Mouse (Mus musculus): ENCODE measurements around the gene Grin1.
"Not testable (repeated sequence)": the region's sequence is repeated elsewhere in the genome, so short reads cannot be mapped to it uniquely, and the experiment has no call there.

Gene Grin1

DNA sequence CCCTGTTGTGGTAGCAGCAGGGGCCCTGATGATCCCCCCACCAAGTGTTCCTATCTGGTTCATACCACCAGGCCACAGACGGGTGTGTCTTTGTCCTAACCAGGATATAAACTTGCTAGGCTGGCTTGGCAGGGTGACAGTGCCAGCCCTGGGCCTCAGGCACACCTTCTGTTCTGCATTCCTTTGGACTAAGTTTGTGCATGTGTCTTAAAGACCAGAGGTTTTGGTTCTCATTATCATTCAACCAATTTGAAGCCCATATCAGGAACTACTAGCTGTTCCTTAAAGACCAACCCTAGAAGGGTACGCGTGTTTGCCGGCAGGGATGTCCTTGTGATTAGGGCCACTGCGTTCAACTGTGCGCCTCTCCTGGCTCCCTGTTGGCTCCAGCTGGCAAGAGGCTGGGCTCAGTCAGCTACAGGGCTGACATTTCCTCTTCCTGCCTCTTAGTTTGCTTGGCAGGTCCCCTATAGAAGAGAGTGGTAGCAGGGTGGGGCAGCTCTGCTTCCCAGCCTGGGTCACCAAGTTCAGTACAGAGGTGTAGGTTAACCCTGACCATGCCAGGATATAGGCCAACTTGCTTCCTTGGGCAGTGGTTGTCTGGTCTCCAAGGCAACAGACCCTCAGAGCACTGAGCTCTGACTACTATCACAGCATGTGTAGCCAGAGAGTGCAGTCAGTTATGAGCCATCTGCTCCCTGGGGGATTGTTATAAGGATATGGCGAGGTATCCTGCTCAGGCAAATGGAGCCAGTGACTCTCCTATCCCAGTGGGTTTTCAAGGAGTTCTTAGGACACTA is 31.9 kb downstream of the Grin1 start:
- DNase-seq (ENCODE audit: low read depth, low spot score): no peak

DNA sequence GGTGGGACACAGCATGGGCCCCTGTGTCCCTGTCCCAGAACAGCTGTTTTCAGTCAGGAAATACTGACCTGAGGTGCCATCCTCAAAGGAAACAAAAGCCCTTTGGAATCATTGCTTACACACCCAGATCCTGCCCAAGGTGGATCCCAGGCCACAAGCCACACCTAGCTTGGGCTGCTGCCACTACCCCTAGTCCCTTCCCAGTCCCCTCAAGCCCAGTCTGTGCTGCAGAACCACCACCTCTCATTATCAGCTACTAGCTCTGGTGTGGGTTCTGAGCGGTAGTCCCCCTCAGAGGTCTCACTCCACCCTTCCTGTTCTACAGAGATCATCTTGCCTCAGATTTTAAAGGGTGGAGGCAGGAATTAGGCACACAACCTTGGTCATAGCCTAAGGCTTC is 32.7 kb downstream of the Grin1 start:
- DNase-seq (ENCODE audit: low read depth, low spot score): no peak

DNA sequence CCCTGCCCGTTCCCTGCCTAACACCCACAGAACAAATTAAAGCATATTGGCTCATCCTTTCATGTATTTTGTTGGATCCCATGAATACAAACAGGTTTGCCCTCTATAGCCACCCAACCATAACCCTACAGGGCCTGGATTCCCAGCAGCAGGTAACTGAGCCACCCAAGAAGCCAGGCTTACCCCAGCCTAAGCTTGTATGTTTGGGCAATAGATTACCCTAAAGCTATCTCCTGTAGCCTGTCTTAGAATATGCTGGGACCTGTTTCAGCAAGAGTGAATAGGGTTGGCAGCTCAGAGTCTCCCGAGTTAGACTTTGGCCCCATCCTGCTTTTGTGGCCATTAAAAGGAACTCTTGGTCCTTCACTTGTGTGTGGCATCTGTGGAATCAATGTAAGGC is 33.4 kb downstream of the Grin1 start:
- DNase-seq (ENCODE audit: low read depth, low spot score): no peak

DNA sequence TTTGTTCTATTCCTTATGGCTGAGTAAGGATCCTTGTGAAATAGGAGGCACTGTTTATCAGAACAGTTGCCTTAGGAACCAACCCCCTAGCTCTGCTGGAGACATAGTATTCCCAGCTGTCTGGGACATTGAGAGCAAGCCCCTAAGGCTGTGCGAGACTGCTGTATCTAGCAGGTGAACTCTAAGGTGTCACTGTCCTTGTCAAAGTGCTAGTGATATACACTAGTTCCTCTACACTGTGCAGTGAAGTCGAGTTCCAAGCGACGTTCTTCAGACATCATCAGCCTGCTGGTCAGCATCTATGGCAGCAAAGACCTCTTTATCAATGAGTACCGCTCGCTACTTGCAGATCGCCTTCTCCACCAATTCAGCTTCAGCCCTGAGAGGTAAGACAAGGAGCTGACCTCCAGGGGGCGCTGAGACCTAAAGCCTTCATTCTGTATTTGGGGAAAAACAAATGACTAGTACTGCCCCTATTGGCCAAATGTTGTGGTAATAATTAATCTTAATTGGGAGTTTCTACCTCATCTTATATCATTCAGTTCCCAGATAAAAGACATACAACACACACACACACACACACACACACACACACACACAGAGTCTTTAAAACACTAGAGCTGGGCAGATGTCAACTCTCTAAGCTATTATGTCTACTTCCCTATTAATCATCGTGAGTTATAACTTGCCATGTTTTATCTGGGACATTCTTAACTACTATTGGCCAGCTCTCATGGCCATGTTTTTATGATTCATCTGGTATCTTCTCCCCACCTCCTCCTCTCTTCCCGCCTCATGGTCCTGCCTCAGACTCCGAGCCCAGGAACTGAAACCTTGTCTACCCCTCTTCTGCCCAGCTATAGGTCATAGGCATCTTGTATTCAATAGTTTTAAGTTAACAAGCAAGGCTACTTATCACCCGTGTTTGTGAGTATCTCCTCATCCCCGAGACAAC is 39.8 kb downstream of the Grin1 start:
- no peak for DNase-seq (ENCODE audit: low read depth, low spot score)

DNA sequence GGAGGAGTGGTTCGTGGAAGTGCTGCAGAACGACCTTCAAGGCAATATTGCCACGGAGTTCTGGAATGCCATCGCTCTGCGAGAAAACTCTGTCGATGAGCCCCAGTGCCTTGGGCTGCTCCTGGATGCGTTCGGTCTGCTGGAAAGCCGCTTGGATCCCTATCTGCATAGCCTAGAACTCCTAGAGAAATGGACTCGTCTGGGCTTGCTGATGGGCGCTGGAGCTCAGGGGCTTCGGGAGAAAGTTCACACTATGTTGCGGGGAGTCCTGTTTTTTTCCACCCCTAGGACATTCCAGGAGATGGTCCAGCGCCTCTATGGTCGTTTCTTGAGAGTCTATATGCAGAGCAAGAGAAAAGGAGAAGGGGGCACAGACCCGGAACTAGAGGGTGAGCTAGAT is 46.0 kb downstream of the Grin1 start:
- DNase-seq (ENCODE audit: low read depth, low spot score): no peak

DNA sequence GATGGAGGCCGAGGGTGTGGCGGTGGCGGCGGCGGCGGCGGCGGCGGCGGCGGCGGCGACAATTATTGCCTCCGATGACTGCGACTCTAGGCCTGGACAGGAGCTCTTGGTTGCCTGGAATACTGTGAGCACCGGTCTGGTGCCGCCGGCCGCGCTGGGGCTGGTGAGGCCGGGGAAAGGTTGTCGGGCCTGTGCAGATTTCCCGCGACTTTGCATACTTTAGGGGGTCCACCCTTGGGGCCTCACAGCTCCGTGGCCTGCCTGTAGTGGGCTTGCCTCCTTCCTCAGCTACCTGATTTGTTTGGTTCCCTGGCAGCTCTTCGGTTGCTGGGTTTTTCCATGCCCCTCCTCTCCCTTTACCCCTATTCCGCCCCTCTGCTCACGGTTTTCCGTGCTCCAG is 46.5 kb downstream of the Grin1 start:
- no peak for DNase-seq (ENCODE audit: low read depth, low spot score)

DNA sequence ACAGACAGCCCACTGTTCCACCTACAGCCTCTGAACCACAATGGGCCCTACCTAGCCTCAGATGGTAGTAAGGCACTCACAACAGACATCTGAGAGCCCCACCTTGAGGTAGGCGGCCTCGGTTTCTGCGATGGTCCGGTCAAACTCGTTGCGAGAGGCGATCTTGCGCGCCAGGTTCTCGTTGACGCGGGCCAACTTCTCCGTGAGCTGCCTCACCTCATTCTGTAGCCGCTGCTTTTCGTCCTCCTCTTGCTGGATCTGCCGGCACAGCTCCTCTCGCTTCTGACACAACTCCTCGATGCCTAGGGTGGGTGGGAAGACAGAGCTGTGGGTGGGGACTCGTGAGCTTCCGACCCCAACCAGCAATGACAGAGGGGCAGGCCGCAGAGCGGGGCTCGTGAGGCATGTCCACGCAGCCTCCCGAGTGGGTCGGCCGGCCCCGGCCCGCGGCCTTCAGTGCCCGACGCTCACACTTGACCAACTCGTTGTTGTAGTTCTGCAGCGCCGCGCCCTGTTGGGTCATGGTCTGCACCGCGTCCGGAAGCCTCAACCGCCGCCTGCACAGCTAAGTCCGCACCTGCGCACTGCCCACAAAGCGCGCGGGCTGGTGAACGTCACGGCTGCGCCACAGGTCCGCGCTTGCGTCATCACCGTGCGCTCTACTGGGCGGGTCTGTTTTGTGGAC is 47.0 kb downstream of the Grin1 start, which contains the start of the genes Ssna1 and Anapc2:
Gene Ssna1, minus strand, starts transcription at position 612 of the 685 bp plus-strand sequence.
Gene Anapc2, plus strand, starts transcription at position 652 of the 685 bp plus-strand sequence.
- DNase-seq (ENCODE audit: low read depth, low spot score): peak; percentile 91

DNA sequence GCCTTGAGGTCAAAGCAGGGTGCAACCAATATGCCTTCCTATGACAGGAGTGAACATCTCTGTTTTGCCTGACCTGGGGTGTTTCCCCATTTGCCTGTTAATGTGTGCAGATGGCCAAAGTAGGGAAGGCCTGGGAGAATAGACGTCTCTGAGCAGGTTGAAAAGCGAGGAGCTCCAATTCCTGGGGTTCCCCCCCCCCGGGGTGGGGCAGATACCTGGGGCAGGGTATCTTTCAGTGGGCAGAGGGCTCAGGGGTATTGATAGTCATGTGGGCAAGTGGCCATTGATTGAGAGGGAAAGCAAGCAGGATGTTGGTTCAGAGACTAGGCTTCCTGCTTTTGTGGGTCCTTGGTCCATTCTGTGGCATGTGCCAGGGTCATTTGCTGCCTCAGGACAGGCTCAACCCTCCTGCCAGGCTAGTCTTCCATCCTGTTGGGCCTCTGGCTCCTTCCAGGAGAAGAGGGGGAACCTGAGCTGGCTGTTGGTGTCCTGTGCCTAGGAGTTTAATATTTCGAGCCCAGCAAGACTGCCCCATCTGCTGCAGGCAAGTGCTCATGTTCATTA is 51.2 kb downstream of the Grin1 start:
- no peak for DNase-seq (ENCODE audit: low read depth, low spot score)

DNA sequence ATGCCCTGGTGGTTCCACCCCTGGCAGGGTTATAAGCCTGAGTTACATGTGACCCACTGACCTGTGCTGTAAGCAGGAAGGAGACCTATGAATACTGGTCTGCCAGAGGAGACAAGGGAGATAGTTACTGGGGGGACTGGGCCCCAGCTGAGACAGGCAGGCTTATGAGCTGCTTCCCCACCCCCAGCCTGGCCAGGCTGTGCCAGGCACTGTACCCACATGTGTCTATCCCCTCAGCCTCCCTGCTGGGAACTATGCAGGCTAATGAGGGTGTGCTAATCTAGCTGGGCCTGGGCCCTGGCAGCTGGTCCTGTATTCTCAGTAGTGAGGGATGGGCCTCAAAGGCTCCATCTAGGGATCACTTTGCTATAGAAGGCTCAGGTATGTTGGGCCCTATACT is 51.7 kb downstream of the Grin1 start:
- DNase-seq (ENCODE audit: low read depth, low spot score): peak; percentile 62

DNA sequence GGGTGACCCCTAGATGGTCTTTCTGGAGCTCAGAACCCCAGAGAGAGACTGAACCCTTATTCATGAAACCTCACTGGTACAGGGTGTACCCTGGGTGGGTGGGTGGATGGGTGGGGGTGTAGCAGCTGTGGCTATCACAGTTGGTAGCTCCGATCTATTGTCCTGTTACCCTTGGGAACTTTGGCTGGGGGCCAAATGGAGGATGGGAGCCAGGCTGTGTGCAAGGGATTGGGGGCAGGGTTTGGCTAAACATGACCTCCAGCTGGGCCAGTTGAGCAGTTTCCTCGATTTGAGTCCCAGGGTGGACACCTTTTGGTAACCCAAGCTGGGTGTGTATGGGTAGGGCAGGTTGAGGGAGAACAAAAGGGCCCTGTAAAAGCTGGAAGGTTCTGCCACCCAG is 52.3 kb downstream of the Grin1 start:
- DNase-seq (ENCODE audit: low read depth, low spot score): peak; percentile 62

DNA sequence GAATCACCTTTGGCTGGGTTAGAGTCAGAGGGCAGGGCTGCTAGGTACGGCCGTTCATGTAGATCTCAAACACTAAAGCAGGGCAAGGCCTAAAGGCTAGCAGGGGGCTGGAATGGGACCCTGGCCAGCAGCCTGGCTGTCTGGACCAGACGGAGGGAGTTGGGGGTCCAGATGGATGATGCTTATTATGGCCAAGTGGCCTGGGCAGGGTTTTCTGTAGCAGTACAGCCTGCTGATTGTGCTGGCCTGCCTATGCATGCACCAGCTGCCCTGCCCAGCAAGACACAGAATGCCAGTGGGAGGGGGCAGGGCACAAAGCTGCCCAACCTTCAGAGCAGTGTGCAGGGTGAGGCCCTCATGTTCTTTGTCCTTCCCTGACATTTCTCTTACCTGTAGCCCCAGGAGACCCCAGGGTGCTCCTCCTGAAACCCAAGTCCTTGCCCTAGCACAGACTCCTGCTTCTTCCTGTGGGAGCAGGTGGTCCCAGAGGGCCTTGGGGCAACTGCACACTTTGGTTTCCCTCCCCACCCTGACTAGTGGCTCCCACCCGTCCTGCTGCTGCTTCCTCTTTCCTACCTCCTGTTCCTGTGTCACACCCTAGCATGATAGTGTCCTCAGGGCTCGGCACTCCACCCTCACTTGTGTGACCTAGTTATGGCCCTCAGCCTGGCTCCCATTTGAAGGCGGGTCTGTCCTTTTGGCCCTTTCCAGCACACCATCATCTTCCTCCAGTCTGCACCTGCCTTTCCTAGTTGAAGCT is 52.9 kb downstream of the Grin1 start:
- DNase-seq (ENCODE audit: low read depth, low spot score): no peak

DNA sequence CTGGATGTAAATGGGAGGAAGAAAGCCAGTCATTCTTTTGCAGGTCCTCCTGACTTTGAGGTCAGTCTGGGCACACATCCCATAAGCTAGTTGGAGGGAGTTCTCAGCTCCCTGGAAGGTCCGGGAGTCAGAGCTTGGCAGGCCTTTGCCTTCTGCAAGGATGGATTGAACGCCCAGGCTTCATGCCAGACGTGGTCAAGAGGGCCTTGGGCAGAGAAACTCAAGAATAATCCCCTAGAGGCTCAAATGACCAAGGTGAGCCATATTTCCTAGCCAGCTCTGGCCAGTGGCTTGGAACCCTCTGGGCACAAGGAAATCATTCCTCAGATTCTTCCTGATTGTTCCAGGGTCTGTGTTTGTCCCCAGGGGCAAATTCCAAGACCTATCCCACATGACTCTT is 54.1 kb downstream of the Grin1 start:
- DNase-seq (ENCODE audit: low read depth, low spot score): no peak

DNA sequence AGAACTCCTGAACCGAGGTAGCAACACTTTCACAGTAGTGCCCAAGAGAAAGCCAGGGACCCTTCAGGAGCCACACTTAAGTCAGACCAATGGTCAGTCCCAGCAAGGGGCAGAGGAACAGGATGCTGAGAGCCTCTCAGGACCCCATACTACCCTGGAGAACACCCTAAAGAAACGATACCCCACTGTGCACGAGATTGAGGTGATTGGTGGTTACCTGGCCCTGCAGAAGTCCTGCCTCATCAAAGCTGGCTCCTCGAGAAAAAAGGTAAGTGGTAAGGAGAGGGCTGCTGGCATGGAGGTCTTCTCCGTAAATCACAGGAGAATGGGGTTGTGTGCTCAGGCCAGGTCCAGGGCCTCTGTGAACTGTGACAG is 54.7 kb downstream of the Grin1 start:
- DNase-seq (ENCODE audit: low read depth, low spot score): no peak

DNA sequence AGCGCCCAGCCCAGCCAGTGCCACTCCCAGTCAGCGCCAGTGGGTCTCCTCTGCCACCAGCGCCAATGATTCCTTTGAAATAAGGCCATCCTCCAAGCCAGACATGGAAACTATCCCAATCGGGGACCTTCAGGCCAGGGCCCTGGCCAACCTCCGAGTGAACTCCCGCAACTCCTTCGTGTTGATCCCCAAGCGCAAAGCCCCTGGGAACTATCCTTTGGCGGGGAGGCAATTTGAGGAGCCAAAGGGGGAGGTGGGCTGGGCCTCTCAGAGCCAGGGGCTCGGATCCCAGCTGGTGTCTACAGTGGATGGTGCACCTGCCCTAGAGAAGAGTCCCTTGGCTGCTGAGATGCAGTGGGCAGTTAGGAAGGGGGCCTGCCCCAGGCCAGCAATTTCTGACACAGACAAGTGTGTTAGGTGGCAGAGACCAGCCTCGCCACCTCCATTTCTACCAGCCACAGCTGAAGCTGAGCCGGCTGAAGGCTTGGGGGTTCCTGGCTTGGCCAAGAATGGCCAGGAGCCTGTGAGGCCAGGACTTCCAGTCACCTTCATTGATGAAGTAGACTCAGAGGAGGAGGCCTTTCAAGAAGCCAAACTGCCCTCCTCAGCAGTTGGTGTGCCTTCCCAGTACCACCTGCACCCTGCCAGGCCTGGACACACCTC is 55.2 kb downstream of the Grin1 start:
- DNase-seq (ENCODE audit: low read depth, low spot score): no peak

DNA sequence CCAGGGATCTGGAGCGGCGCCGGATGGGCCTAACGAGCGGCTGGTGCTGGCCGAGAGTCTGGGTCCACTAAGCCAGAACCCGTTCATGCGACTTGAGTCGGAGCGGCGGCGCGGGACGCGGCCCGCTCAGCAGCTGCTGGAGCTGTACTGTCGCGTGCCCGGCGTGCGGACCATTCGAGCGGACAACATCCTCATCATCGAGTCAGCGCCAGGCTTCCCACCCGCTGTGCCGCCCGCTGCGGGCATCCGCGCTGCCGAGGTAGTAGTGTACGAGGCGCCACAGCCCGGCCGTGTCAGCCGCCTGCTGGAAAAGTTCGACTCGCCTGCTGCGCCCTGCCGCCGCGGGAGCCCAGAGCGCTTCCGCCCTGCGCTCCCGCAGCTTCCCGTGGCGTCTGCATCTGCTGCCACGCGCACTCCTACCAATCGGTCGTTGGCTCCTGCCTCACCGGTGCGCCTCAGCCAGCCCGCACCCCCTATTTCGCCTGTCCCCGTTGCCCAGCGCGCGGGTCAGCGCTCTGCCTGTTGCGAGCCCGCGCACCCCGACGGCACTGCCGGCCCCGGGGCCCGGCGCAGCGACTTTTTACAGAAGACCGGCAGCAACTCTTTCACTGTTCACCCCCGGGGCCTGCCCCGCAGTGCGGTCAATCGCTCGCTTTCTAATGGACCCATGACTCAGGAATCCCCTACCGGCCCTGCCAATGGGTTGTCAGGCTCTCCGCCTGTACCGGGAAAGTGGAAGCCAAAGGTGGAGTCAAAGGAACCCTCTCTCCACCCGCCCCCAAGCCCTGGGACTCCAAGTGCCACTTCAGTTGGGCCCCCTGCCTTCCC is 56.0 kb downstream of the Grin1 start:
- DNase-seq (ENCODE audit: low read depth, low spot score): no peak

DNA sequence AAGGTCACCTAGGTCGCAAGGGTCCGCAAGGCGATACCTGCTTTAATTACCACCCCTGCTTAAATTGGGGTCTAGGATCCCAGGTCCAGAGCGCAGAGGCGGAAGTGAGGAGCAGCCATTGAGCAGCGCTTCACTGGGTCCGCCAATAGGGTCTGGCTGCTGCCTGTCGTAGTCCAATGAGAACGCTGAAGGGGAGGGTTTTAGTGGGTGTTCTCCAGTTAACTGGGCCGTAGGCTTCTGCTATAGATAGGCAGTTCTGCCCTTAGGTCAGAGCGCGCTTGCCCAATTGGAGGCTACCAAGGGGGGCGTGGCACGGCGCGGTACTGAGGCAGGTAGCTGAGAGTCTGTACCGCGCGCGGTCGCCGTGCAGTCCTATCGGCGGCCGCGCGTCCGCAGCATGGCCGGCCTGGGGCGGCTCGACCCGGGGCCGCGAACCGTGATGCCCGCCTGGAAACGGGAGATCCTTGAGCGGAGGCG is 56.7 kb downstream of the Grin1 start, which contains the start of gene Tprn:
Gene Tprn, plus strand, starts transcription at position 328 of the 477 bp plus-strand sequence.
- peak; percentile 99 for DNase-seq (ENCODE audit: low read depth, low spot score)

DNA sequence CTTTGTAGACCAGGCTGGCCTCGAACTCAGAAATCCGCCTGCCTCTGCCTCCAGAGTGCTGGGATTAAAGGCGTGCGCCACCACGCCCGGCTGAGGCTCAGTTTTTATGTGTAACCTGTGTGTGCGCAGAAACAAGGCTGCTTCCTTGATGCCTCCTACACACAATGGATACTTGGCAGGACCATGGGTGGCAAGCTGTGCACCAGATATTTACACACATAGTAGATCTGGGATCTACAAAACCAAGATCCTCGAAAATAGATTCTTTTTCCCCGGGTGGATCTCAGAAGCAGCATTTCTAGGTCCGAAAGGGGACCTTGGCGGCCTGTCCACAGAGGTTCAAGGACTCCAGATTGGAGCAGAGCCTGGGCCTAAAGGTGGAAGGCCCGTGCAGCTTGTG is 57.1 kb downstream of the Grin1 start:
- DNase-seq (ENCODE audit: low read depth, low spot score): peak; percentile 53

DNA sequence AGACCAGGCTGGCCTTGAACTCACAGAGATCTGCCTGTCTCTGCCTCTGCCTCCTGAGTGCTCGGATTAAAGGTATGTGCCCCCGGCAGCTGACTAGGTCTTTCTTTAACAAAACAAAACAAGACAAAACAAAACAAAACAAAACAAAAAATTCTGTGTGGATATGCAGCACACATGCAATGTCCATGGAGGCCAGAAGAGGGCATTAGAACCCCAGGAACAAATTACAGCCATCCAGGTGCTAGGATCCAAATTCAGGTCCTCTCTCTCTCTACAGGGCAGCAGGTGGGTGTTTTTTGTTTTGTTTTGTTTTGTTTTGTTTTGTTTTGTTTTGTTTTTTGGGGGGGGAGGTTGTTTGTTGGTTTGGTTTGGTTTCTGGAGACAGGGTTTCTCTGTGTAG is 60.1 kb downstream of the Grin1 start:
- no peak for DNase-seq (ENCODE audit: low read depth, low spot score)

DNA sequence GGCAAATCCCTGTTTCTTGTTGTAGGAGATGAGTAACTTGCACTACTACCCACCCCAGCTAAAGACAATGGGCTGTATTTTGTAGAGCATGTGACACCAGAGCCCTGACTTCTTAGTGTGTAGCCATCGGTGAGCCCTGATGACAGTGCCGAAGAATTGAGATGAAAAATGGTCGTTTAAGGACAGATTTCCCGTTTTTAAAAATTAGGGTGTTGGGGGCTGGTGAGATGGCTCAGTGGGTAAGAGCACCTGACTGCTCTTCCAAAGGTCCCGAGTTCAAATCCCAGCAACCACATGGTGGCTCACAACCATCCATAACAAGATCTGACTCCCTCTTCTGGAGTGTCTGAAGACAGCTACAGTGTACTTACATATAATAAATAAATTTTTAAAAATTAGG is 61.7 kb downstream of the Grin1 start:
- not testable (repeated sequence) for DNase-seq (ENCODE audit: low read depth, low spot score)

All from telencephalon, adult 2 months (tissue).